Mouse (Mus musculus): ENCODE measurements around the gene Slc25a18. TPM values are rescaled to one million over a fixed set of nuclear protein-coding genes. Genes with fewer than 3 reads are reported as not detected.
"Not testable (repeated sequence)": the region's sequence is repeated elsewhere in the genome, so short reads cannot be mapped to it uniquely, and the experiment has no call there.

Gene Slc25a18
- polyA plus RNA-seq, 1 experiment from 2014 or later, result 2.0 TPM

GRCm38 (mm10) chr6:120806999-120807737, 33.8 kb downstream of the Slc25a18 start:
- Histone ChIP-seq H3K36me3 (ENCODE audit: control insufficient read depth, insufficient read depth, low read length) (peaks cover 88% of the 10 kb centered on the region), H3K27me3 (replicated peaks; ENCODE audit: control insufficient read depth, insufficient read depth, low read length) (no peaks in the 10 kb centered on the region), H3K4me3 (ENCODE audit: low read depth, low read length) (no peak overlapping the region), H3K9ac (ENCODE audit: low read length) (no peak overlapping the region), H3K27ac (ENCODE audit: low read depth, low read length) (no peak overlapping the region), H3K4me1 (ENCODE audit: control insufficient read depth, insufficient read depth, low read length) (no peaks in the 10 kb centered on the region), H3K9me3 (replicated peaks; ENCODE audit: control insufficient read depth, low read length) (no peaks in the 10 kb centered on the region), H3K4me2 (ENCODE audit: low read length) (no peak overlapping the region)
- 84% methylated on average over 5 of the region's 5 CpGs for WGBS
- ATAC-seq, result no peak
- no peak for DNase-seq (ENCODE audit: low spot score)

- H3K4me3 ChIP-seq (ENCODE audit: low read depth, low read length), result no peak overlapping the region
- no peaks in the 10 kb centered on the region for H3K4me1 ChIP-seq (ENCODE audit: control insufficient read depth, insufficient read depth, low read length)
- no peaks in the 10 kb centered on the region for H3K9me3 ChIP-seq (replicated peaks; ENCODE audit: control insufficient read depth, low read length)
- no peak overlapping the region for H3K4me2 ChIP-seq (ENCODE audit: low read length)
- H3K27me3 ChIP-seq (replicated peaks; ENCODE audit: control insufficient read depth, insufficient read depth, low read length), result no peaks in the 10 kb centered on the region
- H3K27ac ChIP-seq (ENCODE audit: low read depth, low read length), result no peak overlapping the region
- peaks cover 82% of the 10 kb centered on the region for H3K36me3 ChIP-seq (ENCODE audit: control insufficient read depth, insufficient read depth, low read length)
- 96% methylated on average over 4 of the region's 4 CpGs for WGBS
- DNase-seq (ENCODE audit: low spot score), result no peak
- ATAC-seq, result no peak
- H3K9ac ChIP-seq (ENCODE audit: low read length), result no peak overlapping the region
Measured at GRCm38 (mm10) chr6:120807738-120808081, 34.3 kb downstream of the Slc25a18 start.

DNA sequence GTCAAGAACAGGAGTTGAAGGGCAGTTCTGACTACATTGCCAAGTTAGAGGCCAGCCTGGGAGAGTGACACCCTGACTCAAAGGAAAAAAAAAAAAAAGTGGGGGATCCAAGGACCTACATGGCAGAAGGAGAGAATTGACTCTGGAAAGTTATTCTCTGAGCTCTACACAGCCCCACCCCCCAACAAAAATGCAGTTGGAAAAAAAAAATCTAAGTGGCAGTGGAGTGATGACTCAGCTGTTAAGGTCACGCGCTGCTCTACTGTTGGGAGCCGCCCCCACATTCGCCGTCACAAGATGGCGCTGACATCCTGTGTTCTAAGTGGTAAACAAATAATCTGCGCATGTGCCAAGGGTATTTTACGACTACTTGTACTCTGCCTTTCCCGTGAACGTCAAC, 38.6 kb downstream of the Slc25a18 start:
- H3K9ac ChIP-seq (ENCODE audit: low read length); DNase-seq (ENCODE audit: low spot score); ATAC-seq; H3K9me3 ChIP-seq (replicated peaks; ENCODE audit: control insufficient read depth, low read length); H3K27me3 ChIP-seq (replicated peaks; ENCODE audit: control insufficient read depth, insufficient read depth, low read length); H3K4me3 ChIP-seq (ENCODE audit: low read depth, low read length); H3K27ac ChIP-seq (ENCODE audit: low read depth, low read length); H3K4me1 ChIP-seq (ENCODE audit: control insufficient read depth, insufficient read depth, low read length); H3K4me2 ChIP-seq (ENCODE audit: low read length): not testable (repeated sequence)
- peaks cover 41% of the 10 kb centered on the region for H3K36me3 ChIP-seq (ENCODE audit: control insufficient read depth, insufficient read depth, low read length)
- WGBS, result 99% methylated on average over 7 of the region's 10 CpGs

DNA sequence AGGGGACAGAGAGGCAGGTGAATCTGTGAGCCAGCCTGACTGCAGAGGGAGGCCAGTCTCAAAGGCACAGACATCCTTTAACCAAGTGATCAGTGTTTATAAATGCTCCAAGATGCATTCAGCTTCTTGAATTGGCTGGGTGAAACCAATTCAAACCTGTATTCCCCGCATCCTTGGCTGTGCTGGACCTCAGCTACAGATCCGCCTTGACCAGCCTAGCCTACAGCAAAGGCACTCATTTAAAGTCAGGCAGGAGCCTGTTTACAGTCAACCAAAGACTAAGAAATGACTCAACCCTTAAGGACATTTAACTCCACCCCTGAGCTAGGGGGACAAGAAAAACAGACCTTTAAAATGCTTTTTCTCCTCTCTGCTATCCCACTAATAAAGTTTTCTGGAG, 45.9 kb downstream of the Slc25a18 start:
- ATAC-seq, result no peak
- WGBS, result 97% methylated on average over 2 of the region's 2 CpGs

DNA sequence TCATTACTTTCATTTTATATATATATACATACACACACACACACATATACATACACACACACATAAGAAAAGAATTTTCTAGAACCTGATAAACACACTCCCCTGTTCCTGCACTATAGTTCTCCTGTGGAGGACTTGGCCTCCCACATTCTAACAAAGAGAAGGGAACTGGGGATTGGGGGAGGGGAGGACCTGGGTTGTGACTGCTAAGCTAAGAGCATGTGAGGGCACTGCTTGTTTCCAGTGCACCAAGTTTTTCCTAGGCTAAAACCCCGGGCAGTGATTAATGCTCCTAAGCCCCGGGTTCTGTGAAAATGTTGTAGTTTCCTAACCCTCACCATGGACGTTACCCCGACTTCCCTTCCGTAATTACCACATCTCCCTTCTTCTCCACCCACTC, 46.8 kb downstream of the Slc25a18 start:
- Histone ChIP-seq H3K4me1 (ENCODE audit: control insufficient read depth, insufficient read depth, low read length) (peaks cover 12% of the 10 kb centered on the region), H3K4me2 (ENCODE audit: low read length) (no peak overlapping the region), H3K4me3 (ENCODE audit: low read depth, low read length) (no peak overlapping the region), H3K9me3 (replicated peaks; ENCODE audit: control insufficient read depth, low read length) (no peaks in the 10 kb centered on the region), H3K9ac (ENCODE audit: low read length) (no peak overlapping the region), H3K27ac (ENCODE audit: low read depth, low read length) (no peak overlapping the region), H3K36me3 (ENCODE audit: control insufficient read depth, insufficient read depth, low read length) (peaks cover 23% of the 10 kb centered on the region), H3K27me3 (replicated peaks; ENCODE audit: control insufficient read depth, insufficient read depth, low read length) (no peaks in the 10 kb centered on the region)
- DNase-seq (ENCODE audit: low spot score) (no peak), ATAC-seq (no peak)
- 93% methylated on average over 5 of the region's 5 CpGs for WGBS

More for the DNA sequence above, 45.9 kb downstream of the Slc25a18 start:
- H3K27me3 ChIP-seq (replicated peaks; ENCODE audit: control insufficient read depth, insufficient read depth, low read length), result no peaks in the 10 kb centered on the region
- peaks cover 23% of the 10 kb centered on the region for H3K36me3 ChIP-seq (ENCODE audit: control insufficient read depth, insufficient read depth, low read length)
- H3K4me1 ChIP-seq (ENCODE audit: control insufficient read depth, insufficient read depth, low read length), result peaks cover 12% of the 10 kb centered on the region
- no peak overlapping the region for H3K4me3 ChIP-seq (ENCODE audit: low read depth, low read length)
- H3K9ac ChIP-seq (ENCODE audit: low read length), result no peak overlapping the region
- no peak overlapping the region for H3K4me2 ChIP-seq (ENCODE audit: low read length)
- H3K27ac ChIP-seq (ENCODE audit: low read depth, low read length), result no peak overlapping the region
- no peaks in the 10 kb centered on the region for H3K9me3 ChIP-seq (replicated peaks; ENCODE audit: control insufficient read depth, low read length)
- no peak for DNase-seq (ENCODE audit: low spot score)

GRCm38 (mm10) chr6:120820941-120821340, 47.6 kb downstream of the Slc25a18 start:
- Histone ChIP-seq H3K9ac (ENCODE audit: low read length) (no peak overlapping the region), H3K9me3 (replicated peaks; ENCODE audit: control insufficient read depth, low read length) (no peaks in the 10 kb centered on the region), H3K27ac (ENCODE audit: low read depth, low read length) (no peak overlapping the region), H3K27me3 (replicated peaks; ENCODE audit: control insufficient read depth, insufficient read depth, low read length) (no peaks in the 10 kb centered on the region), H3K36me3 (ENCODE audit: control insufficient read depth, insufficient read depth, low read length) (peaks cover 23% of the 10 kb centered on the region), H3K4me2 (ENCODE audit: low read length) (no peak overlapping the region), H3K4me3 (ENCODE audit: low read depth, low read length) (no peak overlapping the region), H3K4me1 (ENCODE audit: control insufficient read depth, insufficient read depth, low read length) (peaks cover 12% of the 10 kb centered on the region)
- no peak for DNase-seq (ENCODE audit: low spot score)
- 77% methylated on average over 1 of the region's 1 CpGs for WGBS
- no peak for ATAC-seq

GRCm38 (mm10) chr6:120821715-120822114, 48.3 kb downstream of the Slc25a18 start:
- ATAC-seq (no peak), DNase-seq (ENCODE audit: low spot score) (no peak)
- peak overlapping the region; percentile 79 for H3K4me2 ChIP-seq (ENCODE audit: low read length)
- no peak overlapping the region for H3K27ac ChIP-seq (ENCODE audit: low read depth, low read length)
- peak overlapping the region; percentile 85 for H3K9ac ChIP-seq (ENCODE audit: low read length)
- H3K36me3 ChIP-seq (ENCODE audit: control insufficient read depth, insufficient read depth, low read length), result peaks cover 23% of the 10 kb centered on the region
- H3K9me3 ChIP-seq (replicated peaks; ENCODE audit: control insufficient read depth, low read length), result no peaks in the 10 kb centered on the region
- peaks cover 12% of the 10 kb centered on the region for H3K4me1 ChIP-seq (ENCODE audit: control insufficient read depth, insufficient read depth, low read length)
- peak overlapping the region; percentile 97 for H3K4me3 ChIP-seq (ENCODE audit: low read depth, low read length)
- no peaks in the 10 kb centered on the region for H3K27me3 ChIP-seq (replicated peaks; ENCODE audit: control insufficient read depth, insufficient read depth, low read length)
- 58% methylated on average over 5 of the region's 5 CpGs for WGBS

GRCm38 (mm10) chr6:120822307-120822928, 49.0 kb downstream of the Slc25a18 start, which contains the start of gene Atp6v1e1:
TSS of gene Atp6v1e1 (minus strand) at chr6:120822793.
- peak within 1 kb of the TSS; percentile 75 for H3K27ac ChIP-seq (ENCODE audit: low read depth, low read length)
- no peaks in the 10 kb centered on the region for H3K9me3 ChIP-seq (replicated peaks; ENCODE audit: control insufficient read depth, low read length)
- ATAC-seq (peak; percentile 98), DNase-seq (ENCODE audit: low spot score) (peak; percentile 97)
- peaks cover 12% of the 10 kb centered on the region for H3K4me1 ChIP-seq (ENCODE audit: control insufficient read depth, insufficient read depth, low read length)
- H3K27me3 ChIP-seq (replicated peaks; ENCODE audit: control insufficient read depth, insufficient read depth, low read length), result no peaks in the 10 kb centered on the region
- peak within 1 kb of the TSS; percentile 85 for H3K9ac ChIP-seq (ENCODE audit: low read length)
- H3K4me3 ChIP-seq (ENCODE audit: low read depth, low read length), result peak within 1 kb of the TSS; percentile 97
- H3K4me2 ChIP-seq (ENCODE audit: low read length), result peak within 1 kb of the TSS; percentile 79
- under 1% methylated on average over 41 of the region's 41 CpGs for WGBS
- H3K36me3 ChIP-seq (ENCODE audit: control insufficient read depth, insufficient read depth, low read length), result peaks cover 20% of the 10 kb centered on the region
